Mouse (Mus musculus) olfactory bulb, adult 2 months (tissue): ENCODE results near the gene Scin.

Source experiments
- CTCF ChIP-seq: fragments of 200-500 bp; IDR thresholded peaks from 2 replicates; pipeline ENCODE4 v1.5.1; 2012; ENCODE audit warnings: low read depth, mild to moderate bottlenecking, low read length, moderate library complexity; ENCODE audit not compliant: insufficient read depth
- POLR2A ChIP-seq: fragments of 200-500 bp; IDR thresholded peaks from 2 replicates; pipeline ENCODE4 v1.6.1; 2012; ENCODE audit warnings: mild to moderate bottlenecking, low read depth, low read length, moderate library complexity; ENCODE audit not compliant: insufficient read depth

- TF ChIP-seq CTCF (no peak), POLR2A (no peak)
Observed at GRCm38 (mm10) chr12:40117045-40117444, 17.0 kb downstream of the Scin start.
